Mouse (Mus musculus) kidney, postnatal 25 days (tissue): Measurements from ENCODE around the gene Olfr1392.
"Not testable (repeated sequence)": the region's sequence is repeated elsewhere in the genome, so short reads cannot be mapped to it uniquely, and the experiment has no call there.

Source experiments
- DNase-seq, 2 experiments: peaks; one replicate each; pipeline ENCODE4 v3.0.0; 2021; ENCODE audit warnings: mixed read lengths in 2 of 2

Olfr1392 gene

DNA sequence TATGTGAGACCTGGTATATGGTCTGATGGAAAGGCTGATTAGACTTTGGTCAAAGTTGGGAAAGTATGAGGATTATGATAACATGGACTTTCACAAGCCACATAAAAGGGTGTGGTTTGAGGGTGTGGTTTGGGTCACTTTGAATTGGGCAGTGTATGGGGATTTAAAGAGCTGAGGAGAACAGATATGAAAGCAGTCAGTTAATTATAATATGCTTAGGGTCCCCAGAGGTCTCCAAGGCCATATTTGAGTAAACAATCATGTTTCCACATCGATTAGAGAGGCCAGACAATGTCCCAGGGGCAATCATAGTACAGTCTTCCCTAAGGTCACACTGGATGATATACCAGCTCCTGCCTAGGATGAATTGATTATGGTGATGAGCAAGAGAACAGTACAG is at the start of gene Olfr1392:
TSS of gene Olfr1392 (plus strand) at position 301 of the 400 bp plus-strand sequence.
- not testable (repeated sequence) for DNase-seq

DNA sequence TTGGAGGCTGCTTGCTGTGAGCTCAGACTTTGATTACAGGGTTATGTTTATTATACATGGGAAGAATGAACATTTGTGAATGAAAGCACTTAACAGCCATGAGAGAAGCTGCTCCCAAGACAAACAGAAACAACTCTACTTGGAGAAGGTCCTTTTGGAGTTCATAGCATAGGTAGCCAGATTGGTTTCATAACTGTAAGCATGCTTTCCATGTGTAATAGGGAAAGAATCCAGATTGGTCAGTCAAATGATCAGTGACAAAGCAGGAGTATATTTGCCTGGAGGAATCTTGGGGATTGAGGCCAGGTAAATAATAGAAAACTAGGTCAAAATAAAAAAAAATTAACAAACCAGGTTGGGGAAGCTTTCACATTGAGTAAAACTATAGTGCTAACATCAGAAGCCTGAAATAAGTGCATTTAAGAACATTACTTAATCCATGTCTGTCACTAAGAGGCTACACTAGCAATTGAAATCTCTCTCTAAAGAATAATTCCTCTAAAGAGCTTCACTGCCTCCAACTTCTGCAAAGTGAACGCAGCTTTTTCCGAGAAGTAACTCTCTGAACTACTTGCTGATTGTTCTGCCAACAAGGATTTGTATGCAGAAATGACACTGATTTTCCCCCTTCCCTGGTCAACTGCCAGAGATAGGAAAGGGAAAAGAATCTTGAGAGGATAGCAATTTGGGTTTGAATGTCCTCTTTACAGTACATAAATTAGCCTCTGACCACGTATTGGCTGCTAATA is 49.4 kb upstream of the Olfr1392 start:
- no peak for DNase-seq

DNA sequence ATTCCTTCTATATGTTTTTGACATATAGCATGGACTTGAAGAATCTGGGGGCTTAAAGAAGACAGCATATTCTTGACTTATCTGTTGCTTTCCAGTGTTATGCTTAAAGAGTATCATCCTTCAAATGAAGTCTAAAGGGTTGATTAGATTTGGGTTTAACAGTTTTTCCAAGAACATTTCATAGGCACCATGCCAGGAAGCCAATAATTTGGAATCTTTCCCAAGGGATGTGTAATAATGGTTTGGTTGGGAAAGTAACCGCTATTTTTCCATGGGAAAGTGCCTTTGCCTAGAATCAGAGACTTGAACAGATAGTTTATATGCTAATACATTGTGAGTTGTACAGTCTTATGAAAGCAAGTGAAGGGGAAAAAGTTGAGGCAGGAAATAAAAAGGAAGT is 48.2 kb upstream of the Olfr1392 start:
- peak in 1 of 2 experiments; percentile 42 for DNase-seq

DNA sequence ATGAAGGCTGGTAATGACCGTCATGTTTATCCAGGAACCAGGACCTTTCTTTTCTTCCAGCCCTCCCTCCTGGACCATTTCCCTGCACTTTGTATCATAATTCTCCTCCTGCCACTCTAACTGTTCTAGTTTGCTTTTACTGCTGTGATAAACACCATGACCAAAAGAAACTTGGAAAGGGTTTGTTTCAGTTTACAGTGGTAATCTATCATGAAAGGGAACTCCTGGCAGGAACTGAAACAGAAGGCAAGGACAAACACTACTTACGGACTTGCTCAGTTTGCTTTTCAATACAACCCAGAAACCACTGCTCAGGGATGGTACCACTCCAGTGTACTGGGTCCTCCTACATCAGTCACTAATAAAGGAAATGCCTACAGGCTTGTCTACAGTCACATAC is 47.5 kb upstream of the Olfr1392 start:
- DNase-seq: no peak

DNA sequence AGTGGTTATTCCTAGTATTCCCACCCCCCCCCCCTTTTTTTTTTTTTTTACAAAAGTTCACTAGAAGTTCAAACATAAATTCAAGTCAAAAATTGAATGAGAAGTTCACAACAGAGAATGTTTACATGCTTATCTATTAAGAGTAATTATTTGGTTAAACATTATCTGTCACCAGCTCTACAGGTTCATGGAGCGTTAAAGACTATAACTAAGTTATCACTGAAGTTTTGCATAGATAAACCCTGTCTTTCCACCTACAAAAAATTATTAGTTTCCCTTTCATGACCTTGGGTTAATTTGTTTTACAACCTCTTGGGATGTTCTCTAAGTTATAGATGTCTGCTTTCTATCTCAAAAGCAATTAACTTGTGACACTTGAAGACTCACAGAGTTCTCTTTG is 44.8 kb upstream of the Olfr1392 start:
- no peak for DNase-seq

DNA sequence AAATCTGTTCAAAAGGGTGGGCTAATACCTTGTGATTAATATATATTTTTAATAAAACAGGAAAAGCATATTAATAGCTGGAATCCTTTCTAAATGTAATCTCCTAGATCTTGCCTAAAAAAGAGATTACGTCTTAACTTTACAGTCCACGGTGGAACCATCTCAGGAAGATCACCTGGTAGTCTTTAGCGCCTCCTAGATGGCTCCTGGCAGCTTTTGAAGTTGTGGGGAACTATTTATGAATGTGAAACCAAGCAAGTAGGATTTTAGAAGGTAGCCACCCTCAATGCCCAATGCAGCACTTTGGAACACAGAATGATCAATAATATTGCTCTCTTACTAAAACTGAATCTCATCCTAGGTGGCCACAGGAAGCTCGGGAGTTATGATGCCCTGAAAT is 44.2 kb upstream of the Olfr1392 start:
- DNase-seq: no peak

DNA sequence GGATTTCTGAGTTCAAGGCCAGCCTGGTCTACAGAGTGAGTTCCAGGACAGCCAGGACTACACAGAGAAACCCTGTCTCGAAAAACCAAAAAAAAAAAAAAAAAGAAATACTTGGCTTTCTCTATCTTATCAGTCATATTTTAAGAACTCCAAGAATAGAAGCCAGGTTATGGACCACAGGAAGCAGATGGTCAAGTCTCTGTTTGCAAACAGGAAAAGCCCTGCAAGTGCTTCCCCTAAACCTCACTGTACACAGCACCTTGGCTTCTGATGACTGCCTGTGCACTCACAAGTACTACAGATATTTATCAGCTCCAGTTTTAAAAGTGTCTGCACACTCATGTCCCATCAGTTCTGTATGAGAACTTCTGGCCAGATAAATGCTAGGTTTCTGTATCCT is 43.6 kb upstream of the Olfr1392 start:
- DNase-seq: peak in 1 of 2 experiments; percentile 56

DNA sequence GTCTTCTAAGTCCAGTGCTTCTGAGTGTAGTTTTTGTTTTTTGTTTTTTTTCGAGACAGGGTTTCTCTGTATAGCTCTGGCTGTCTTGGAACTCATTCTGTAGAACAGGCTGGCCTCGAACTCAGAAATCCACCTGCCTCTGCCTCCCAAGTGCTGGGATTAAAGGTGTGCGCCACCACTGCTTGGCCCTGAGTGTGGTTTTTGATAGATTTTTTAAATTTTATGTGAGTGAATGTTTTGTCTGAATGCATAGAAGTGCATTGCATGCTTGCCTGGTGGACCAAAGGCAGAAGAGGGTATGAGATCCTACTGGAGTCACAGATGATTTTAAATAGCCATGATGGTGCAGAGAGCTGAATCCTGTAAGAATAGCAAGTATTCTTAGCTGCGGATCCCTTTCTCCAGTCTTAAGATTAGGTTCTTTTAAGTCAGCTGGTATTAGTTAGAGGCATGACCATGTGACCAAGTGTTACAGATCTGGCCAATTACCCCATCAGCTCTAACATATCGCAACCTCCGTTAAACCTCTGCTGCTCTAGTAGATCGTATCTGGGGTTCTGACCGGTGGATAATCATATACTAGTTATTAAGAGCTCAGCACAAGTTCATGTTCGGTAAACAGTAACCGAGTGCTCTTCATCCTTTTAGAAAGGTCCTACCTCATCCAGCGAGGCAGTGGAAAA is 42.0 kb upstream of the Olfr1392 start:
- no peak for DNase-seq

DNA sequence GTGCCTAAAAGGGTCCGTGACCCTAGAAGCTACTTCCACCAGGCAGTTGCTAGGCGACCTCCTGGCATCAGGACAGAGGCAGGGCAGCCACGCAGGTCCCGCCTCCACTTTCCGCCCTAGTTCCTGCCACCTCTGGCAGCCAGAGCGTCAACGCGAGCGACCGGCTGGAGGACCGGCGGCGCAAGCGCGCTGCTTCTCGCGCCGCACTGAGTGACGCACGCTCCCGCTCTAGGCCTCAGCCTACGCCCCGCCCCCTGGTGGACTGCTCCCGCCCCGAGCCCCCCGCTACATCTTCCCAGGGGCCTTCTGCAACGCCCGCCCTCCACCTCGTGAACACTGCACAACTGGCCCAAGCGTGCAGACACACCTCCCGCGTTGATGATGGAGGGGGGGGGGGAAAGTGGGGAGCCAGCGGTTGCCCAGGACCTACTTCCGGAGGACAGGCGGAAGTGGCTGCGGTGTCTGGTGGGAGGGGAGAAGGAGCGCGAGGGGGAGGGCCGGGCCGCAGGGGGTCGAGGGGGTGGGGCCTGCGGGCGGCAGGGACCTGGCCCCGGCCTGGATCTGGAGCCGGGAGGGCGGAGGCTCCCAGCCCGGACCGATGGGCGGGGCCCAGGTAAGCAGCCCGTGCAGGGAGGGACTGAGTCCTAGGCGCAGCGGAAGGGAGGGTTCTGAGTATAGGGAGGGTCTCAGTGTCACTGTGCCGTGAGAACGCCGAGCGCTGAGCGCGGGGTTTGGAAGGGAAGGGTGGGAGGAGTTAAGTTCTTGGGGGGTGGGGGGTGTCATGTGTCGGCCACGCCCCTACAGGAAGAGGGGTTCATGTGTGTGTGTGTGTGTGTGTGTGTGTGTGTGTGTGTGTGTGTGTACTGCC is 41.1 kb upstream of the Olfr1392 start, which contains the start of gene Mgat1:
TSS of gene Mgat1 (plus strand) at position 465 of the 868 bp plus-strand sequence.
- DNase-seq: peak; percentile 95 to 99

DNA sequence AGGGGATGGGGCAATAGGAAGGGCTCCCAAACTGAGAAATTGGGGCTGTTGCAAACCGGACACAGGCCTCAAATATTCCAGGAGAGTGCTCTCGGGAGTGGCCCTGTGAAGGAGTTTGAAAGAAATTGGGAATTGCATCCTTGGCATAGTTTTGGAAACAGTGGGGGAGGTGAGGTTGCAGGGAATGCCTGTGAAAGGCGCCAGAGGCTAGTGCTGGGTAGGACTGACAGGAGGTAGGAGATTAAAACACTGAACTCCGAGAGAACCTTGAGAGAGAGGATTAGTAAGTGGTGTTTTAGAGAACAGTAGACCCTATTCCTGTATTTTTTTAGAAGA is 40.5 kb upstream of the Olfr1392 start:
- DNase-seq: no peak

DNA sequence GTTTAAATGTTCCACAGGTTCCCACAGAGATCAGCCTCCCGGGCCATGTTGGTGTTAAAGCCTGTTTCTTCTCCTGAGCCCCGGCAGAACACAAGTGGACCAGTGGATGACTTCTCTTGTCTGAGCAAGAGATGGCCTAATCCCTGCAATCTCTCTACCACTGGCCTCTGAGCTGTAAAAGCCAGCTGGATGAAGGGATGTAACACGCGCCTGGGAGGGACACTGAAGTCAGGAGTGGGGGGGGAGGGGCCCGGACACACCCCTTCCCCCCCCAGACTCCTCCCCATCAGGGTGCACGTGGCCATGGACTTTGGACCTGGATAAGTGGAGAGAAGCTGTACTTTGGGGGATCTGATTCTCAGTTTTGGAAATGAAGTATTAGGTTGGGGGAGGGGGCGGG is 39.9 kb upstream of the Olfr1392 start:
- peak; percentile 86 to 93 for DNase-seq

DNA sequence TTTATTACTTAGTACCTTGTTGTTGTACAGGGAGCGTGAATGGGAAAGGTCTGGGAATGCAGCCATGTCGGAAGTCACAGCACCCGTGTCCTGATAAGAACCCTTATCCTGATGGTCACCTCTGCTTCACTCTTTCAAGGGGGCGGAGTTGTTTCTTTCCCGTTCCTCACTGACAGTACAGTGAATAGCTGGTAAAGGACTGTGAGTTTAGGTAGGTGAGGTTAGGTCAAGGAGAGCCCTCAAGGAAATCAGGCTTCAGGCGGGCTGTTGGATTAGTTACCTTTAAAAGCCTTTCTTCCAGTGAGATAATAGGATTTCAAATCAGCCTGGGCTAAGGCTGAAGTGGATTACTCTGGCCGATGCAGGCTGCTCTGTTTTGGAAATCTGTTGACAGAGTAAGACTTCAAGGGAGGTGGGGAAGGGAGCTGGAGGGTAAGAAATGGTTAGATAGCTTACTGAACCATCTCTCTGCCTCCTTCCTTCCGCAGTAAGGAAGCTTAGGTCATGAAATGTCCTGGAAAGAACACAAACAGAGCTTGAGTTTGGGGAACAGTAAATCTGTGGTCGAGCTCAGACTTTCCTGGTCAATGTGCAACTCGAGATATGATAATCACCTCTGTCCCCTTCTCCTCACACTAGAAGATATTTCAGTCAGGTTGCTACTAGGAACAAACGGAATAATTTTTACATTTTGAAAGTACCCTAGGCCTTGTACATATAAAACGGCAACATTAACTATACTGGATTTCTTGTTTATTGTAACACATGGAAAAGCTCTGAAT is 39.3 kb upstream of the Olfr1392 start:
- DNase-seq: no peak

DNA sequence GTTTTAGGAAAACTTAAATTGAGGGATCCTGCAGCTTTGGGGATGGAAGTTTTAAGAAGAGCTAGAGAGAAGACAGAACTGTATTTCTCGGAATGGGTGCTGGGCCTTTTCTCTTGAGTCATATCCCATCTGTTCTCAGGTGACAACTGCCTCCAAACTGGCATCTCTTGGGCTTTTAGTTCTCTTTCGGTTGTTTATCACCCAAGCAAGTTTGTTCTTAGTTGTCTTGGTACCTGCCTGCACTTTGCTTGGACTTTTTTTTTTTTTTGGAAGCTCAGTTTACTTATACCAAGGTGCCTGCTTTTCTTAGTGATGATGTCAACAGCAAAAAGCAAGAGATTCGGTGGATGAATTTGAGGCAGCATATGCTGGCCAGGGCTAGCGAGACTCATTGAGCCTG is 38.6 kb upstream of the Olfr1392 start:
- no peak for DNase-seq

DNA sequence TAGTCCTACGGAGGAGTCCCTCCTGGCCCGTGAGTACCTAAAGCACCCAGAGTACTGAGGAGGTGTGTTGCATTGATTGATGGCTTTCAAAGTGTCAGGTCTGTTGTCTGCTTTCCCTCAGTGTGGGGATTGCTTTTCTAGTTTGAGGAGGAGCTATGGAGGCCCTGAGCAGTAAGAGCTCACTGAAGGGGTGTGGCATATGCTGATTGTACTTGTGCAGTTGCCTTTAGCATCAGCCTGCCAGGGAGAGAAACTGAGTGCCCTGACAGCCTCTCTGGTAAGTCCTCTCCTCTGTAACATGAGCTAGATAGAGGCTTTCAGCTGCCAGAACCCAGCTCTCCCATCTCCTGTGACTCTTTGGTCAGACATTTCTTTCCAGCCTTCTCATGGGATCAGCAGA is 37.8 kb upstream of the Olfr1392 start:
- DNase-seq: peak in 1 of 2 experiments; percentile 44

DNA sequence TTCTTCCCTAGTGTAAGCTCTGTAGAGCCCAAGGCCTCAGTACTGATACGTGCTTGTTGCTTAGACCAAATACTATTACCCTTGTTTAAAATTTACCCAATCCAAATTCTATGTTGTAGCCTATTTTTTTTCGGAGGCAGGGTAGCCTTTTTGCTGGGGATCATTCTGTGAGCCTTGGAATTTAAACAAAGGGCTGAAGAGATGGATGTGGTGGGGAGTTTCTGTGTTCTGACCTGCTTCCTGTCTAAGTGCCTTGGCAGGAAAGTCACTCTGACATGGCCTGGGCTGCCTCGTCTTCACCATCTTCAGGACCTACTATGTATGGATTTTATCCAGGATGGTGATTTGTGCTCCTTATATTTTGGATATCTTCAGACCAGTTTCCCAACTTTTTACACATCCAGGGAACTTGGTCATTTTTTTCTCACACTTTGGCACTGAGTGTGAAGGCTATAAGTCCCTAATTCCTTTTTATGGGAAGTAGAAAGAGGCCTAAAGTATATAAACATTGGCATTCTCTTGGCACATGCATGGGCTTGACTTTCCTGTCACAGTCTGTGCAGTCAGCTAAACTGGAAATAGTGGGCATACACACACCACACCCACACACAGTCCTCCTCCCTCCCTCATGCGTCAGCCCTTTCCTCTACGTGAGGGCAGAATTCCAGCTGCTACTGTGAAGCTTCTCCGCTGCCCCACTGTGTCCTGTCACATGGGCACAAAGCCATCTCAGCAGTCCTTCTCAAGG is 36.7 kb upstream of the Olfr1392 start:
- peak; percentile 77 to 90 for DNase-seq

DNA sequence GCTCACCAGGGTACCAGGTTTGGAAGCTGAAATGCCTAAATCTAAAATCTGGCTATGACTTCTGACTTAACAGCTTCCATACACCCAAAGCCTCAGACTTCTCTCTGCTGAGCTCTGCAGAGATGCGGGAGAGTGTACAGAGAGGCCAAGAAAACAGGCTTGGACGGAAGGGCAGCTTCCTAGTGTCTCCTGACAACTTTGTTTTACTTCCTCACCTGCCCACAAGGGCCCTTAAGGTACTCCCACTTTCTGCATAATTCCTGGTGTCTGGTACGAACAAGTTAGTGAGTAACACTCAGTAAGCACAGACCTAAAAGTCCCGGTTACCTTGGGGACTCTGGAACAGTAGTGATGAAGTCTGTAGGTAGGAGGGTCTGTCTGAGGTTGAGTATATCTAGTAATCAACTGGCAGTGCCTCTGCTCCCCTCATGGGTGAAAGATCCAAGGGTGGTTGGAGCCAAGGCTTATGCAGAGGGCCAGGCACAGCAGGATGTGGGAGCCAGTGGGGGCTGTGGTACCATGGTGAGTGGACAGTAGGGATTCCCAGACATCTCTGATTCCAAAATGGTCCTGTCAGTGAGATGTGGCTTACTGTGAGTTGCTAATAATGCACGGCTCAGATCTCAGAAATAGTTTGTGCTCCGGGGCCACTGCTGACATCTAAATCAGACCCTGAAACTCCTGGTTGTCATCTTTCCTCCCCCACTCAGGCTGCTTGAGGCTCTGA is 35.9 kb upstream of the Olfr1392 start:
- DNase-seq: peak in 1 of 2 experiments; percentile 33

DNA sequence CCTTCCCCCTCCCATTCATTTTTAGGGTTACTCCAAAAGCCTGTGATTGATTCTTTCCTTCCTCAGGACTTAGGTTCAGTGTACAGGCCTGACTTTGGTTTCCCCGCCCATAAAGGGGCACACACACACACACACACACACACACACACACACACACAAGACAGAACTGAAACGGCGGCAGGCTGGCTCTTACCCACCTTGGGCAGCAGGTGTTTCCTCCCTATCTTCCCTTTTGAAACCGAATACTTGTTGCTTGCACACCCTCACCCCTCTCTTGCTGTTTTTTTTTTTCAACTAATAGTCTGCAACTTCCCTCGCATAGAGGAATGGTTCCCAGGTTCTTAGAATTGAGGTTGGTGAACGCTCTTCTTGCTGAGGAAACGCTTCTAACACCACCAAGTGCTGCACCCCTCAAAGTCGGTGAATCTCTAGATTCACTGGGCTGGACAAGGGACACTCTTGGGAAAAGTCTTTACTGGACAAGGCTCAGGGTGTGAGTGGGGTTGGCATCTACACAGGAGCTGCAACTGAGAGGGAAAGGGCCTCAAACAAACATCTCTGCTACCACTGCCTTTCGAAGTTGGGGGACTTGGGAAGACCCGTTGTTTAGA is 35.2 kb upstream of the Olfr1392 start:
- peak; percentile 58 to 66 for DNase-seq

DNA sequence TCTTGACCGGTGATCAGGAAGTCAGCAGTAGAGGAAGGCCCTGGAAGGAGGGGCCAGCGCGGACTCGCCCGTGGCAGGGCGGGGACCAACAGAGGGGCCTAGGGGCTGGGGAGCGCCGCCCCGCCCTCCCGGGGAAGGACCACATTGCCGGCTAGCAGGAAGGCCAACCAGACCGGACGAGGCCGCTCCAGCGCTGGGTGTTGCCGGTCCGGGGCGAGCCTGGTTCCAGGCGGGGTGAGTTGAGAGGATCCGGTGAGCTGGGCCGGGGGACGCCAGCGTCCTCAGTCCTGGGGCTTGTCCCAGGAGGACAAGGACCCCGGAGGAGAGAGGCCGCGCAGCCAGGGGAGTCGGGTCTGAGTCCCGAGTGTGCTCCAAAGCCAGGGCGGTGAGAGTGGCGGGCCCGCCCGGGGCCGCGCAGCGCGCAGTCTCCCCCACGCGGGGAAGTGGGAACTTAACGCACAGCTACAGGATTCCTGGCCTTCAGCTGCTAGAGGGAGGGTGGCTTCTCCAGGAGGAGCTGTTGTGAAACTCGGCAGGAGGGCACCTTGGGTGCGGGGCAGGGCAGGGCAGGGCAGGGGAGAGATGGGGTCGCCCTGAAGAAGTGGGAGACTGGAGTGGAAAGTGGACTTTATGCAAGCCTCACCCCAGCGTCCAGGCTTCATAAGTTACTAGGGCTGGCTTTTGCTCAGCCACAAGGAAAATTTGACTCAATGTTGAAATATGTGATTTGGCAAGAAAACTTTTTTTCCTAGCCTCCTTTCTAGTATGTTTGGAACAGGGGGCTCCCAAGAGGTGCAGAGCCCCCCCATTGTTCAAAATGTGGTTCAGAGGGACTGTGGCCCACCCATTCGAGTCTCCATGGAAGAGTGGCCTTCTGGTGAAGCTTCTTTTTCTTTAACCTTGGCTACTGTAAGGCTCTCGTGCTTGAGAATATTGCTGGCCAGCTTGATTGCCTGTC is 34.4 kb upstream of the Olfr1392 start:
- peak; percentile 91 to 96 for DNase-seq

DNA sequence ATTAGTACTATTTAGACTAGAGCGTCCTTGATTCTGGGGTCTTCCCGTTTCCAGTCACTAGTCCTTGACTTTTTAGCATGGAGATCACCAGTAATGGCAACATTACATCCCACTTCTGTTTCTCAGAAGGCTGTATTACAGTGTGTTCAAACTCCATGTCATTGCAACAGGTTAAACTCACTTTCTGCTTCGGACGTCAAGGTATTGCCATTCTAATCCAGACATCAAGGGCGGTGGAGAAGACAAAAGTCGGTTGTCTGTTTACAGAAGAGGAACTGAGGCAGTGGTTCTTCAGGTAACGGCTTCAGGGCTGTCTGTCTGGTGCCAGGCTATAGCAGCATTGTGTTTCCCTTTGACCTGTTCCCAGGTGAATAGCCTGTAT is 33.7 kb upstream of the Olfr1392 start:
- DNase-seq: no peak

DNA sequence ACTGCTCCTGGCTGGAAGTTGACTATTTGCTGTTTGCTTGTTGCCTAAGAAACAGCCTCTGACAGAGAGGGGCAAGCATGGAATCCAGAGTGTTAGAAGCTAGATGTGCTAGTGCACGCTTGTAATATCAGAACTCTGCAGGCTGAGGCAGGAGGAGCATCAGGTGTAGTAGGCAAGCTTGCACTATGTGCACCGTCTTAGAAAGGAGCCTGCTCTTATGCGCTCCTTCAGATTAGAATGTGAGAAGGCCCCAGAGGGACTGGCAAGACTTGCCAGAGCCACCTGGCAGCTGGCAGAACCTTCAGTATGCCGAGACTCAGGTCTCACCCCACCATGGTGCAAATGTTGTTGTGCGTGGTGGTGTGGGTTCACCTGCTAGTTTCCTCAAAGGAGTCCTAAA is 33.0 kb upstream of the Olfr1392 start:
- no peak for DNase-seq
